Mouse (Mus musculus): ENCODE results near the gene Anxa5. TPM values are rescaled to one million over a fixed set of nuclear protein-coding genes. Genes with fewer than 3 reads are reported as not detected.

Gene Anxa5
- polyA plus RNA-seq, 1 experiment from 2014 or later: 453 TPM

DNA sequence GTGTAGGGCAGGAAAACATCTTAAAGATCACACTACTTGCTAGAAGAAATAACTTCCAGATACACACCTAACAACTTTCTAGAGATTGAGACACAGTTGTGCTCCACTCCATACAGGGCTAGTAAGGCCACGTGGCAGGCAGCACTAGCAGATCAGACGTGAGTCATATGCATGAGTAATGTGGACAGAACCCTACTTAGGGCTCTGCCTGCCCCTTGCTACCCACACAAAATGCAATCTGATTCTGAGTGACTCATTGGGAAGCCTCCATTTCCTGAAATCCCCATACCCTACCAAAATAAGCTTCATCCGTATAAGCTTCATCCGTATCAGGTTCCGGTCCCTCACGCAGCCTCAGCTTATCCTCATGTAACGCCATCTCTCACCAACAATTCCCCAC is 8.1 kb downstream of the Anxa5 start:
- Histone ChIP-seq H3K4me2 (ENCODE audit: low read depth, low read length) (no peak overlapping the region), H3K9me3 (replicated peaks; ENCODE audit: control insufficient read depth, low read length) (no peaks in the 10 kb centered on the region), H3K9ac (ENCODE audit: low read length) (no peak overlapping the region), H3K27me3 (ENCODE audit: control insufficient read depth, insufficient read depth, low read length) (no peaks in the 10 kb centered on the region), H3K27ac (ENCODE audit: low read length) (no peak overlapping the region), H3K36me3 (ENCODE audit: control insufficient read depth, insufficient read depth) (peaks cover 18% of the 10 kb centered on the region), H3K4me1 (ENCODE audit: control insufficient read depth, insufficient read depth, low read length) (peaks cover 41% of the 10 kb centered on the region), H3K4me3 (ENCODE audit: low read length) (no peak overlapping the region)
- 0 out of 2 replicates have a peak, but pooled peaks have one; percentile 34 for ATAC-seq (replicated peaks; ENCODE audit: extremely low read depth, insufficient read depth, low FRiP score)
- 67% methylated on average over 7 of the region's 7 CpGs for WGBS

DNA sequence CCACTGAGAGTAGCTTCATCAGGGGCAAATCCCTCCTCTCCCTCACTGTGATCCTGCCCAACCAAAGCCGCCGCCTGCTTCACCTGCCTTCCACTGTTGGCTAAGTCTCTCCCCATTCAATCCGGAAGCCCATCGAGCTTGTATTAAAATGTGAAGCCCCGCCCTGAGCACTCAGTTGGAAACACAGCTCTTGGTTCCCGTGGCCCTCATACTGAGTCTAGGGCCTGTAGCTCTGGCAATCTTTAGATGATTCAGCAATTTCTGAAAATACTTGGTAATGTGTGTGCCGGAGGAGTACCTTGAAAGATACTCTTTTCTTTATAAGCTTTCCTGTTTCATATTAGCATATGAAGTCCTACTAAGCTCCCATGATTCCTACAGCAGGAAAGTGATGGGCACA is 10.2 kb downstream of the Anxa5 start:
- peaks cover 25% of the 10 kb centered on the region for H3K4me1 ChIP-seq (ENCODE audit: control insufficient read depth, insufficient read depth, low read length)
- no peak overlapping the region for H3K4me3 ChIP-seq (ENCODE audit: low read length)
- no peak overlapping the region for H3K27ac ChIP-seq (ENCODE audit: low read length)
- H3K9me3 ChIP-seq (replicated peaks; ENCODE audit: control insufficient read depth, low read length): no peaks in the 10 kb centered on the region
- H3K4me2 ChIP-seq (ENCODE audit: low read depth, low read length): no peak overlapping the region
- 66% methylated on average over 7 of the region's 7 CpGs for WGBS
- H3K27me3 ChIP-seq (ENCODE audit: control insufficient read depth, insufficient read depth, low read length): no peaks in the 10 kb centered on the region
- peaks cover 31% of the 10 kb centered on the region for H3K36me3 ChIP-seq (ENCODE audit: control insufficient read depth, insufficient read depth)
- no peak for ATAC-seq (replicated peaks; ENCODE audit: extremely low read depth, insufficient read depth, low FRiP score)
- H3K9ac ChIP-seq (ENCODE audit: low read length): no peak overlapping the region

- H3K4me2 ChIP-seq (ENCODE audit: low read depth, low read length): no peak overlapping the region
- H3K9ac ChIP-seq (ENCODE audit: low read length): no peak overlapping the region
- no peak for ATAC-seq (replicated peaks; ENCODE audit: extremely low read depth, insufficient read depth, low FRiP score)
- no peaks in the 10 kb centered on the region for H3K27me3 ChIP-seq (ENCODE audit: control insufficient read depth, insufficient read depth, low read length)
- no peak overlapping the region for H3K27ac ChIP-seq (ENCODE audit: low read length)
- H3K4me1 ChIP-seq (ENCODE audit: control insufficient read depth, insufficient read depth, low read length): peaks cover 10% of the 10 kb centered on the region
- no peaks in the 10 kb centered on the region for H3K9me3 ChIP-seq (replicated peaks; ENCODE audit: control insufficient read depth, low read length)
- 40% methylated on average over 1 of the region's 1 CpGs for WGBS
- peaks cover 53% of the 10 kb centered on the region for H3K36me3 ChIP-seq (ENCODE audit: control insufficient read depth, insufficient read depth)
- H3K4me3 ChIP-seq (ENCODE audit: low read length): no peak overlapping the region
Measured at GRCm38 (mm10) chr3:36462348-36462747, 13.3 kb downstream of the Anxa5 start.

- peaks cover 58% of the 10 kb centered on the region for H3K36me3 ChIP-seq (ENCODE audit: control insufficient read depth, insufficient read depth)
- whole genome bisulfite sequencing: 87% methylated on average over 5 of the region's 5 CpGs
Measured at GRCm38 (mm10) chr3:36461819-36462218, 13.9 kb downstream of the Anxa5 start.

DNA sequence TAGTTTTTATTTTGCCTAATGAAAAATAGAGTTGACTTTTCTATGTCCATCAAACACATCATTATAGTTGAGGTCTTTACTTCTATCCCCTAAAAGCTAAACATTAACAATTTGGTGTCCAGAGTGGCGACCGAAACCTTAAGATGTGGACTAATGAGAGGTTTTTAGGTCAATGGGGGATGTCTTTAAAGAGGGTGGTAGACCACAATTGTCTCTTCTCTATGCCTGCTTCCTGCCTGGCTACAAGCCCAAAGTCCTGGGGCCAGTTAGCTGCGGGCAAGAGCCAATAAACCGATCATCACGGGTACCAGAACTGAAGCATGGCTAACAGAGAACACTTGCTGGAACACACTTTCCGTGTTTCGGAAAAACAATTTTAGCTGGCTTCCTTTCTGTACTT is 15.0 kb downstream of the Anxa5 start:
- 84% methylated on average over 7 of the region's 7 CpGs for WGBS
- peaks cover 58% of the 10 kb centered on the region for H3K36me3 ChIP-seq (ENCODE audit: control insufficient read depth, insufficient read depth)
- H3K9ac ChIP-seq (ENCODE audit: low read length): no peak overlapping the region
- H3K4me2 ChIP-seq (ENCODE audit: low read depth, low read length): no peak overlapping the region
- 0 out of 2 replicates have a peak, but pooled peaks cover 3% of the 10 kb centered on the region for H3K4me1 ChIP-seq (ENCODE audit: control insufficient read depth, insufficient read depth, low read length)
- ATAC-seq (replicated peaks; ENCODE audit: extremely low read depth, insufficient read depth, low FRiP score): no peak
- no peaks in the 10 kb centered on the region for H3K27me3 ChIP-seq (ENCODE audit: control insufficient read depth, insufficient read depth, low read length)
- H3K4me3 ChIP-seq (ENCODE audit: low read length): no peak overlapping the region
- no peak overlapping the region for H3K27ac ChIP-seq (ENCODE audit: low read length)
- H3K9me3 ChIP-seq (replicated peaks; ENCODE audit: control insufficient read depth, low read length): no peaks in the 10 kb centered on the region

More at GRCm38 (mm10) chr3:36461819-36462218, 13.9 kb downstream of the Anxa5 start:
- H3K27me3 ChIP-seq (ENCODE audit: control insufficient read depth, insufficient read depth, low read length): no peaks in the 10 kb centered on the region
- no peak overlapping the region for H3K4me3 ChIP-seq (ENCODE audit: low read length)
- H3K4me1 ChIP-seq (ENCODE audit: control insufficient read depth, insufficient read depth, low read length): peaks cover 6% of the 10 kb centered on the region; the same call in 1 of the 2 replicates
- H3K9ac ChIP-seq (ENCODE audit: low read length): no peak overlapping the region
- no peaks in the 10 kb centered on the region for H3K9me3 ChIP-seq (replicated peaks; ENCODE audit: control insufficient read depth, low read length)
- no peak for ATAC-seq (replicated peaks; ENCODE audit: extremely low read depth, insufficient read depth, low FRiP score)
- H3K4me2 ChIP-seq (ENCODE audit: low read depth, low read length): no peak overlapping the region
- no peak overlapping the region for H3K27ac ChIP-seq (ENCODE audit: low read length)

DNA sequence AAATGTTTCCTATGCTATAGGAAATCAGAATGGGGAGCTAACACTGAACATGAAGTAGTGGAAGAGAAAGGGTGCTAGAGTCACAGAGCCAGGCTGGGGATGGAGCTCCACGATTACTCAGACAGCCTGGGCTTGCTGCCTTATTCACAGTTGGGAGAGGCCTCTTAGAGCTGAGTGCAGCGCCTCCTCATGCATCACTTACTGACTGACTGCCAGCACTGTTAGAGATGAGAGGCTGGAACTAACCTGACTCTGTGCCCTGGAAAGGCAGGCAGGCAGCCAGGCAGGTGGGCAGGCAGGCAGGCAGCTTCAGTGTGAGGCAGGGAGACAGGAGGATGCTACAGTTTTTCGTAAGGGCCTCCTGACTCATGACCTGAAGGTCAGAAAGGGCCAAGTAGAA is 20.1 kb downstream of the Anxa5 start:
- Histone ChIP-seq H3K9ac (ENCODE audit: low read length) (no peak overlapping the region), H3K9me3 (replicated peaks; ENCODE audit: control insufficient read depth, low read length) (no peaks in the 10 kb centered on the region), H3K4me3 (ENCODE audit: low read length) (no peak overlapping the region), H3K4me1 (ENCODE audit: control insufficient read depth, insufficient read depth, low read length) (no peaks in the 10 kb centered on the region), H3K4me2 (ENCODE audit: low read depth, low read length) (no peak overlapping the region), H3K36me3 (ENCODE audit: control insufficient read depth, insufficient read depth) (peaks cover 53% of the 10 kb centered on the region), H3K27ac (ENCODE audit: low read length) (no peak overlapping the region), H3K27me3 (ENCODE audit: control insufficient read depth, insufficient read depth, low read length) (no peaks in the 10 kb centered on the region)
- WGBS: 71% methylated on average over 3 of the region's 3 CpGs
- 0 out of 2 replicates have a peak, but pooled peaks have one; percentile 32 for ATAC-seq (replicated peaks; ENCODE audit: extremely low read depth, insufficient read depth, low FRiP score)

DNA sequence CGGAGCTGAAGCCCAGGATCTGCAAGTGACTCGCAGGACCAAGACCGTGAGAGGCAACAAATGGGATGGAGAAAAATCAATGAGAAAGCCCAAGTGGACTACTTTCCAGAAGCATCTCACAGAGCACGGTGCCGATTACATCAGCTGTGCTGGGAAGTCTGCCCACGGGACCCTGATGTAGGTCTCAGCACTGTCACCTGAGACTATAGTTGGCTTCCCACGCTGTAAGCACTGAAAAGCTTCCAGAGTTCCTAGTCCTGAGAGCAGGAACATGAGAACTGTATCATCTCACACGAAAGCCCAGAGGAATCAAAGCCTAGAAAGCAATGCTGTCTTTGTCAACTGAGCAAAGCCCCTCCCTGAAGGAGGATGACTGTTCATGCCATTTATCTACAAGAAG is 20.6 kb downstream of the Anxa5 start:
- no peaks in the 10 kb centered on the region for H3K27me3 ChIP-seq (ENCODE audit: control insufficient read depth, insufficient read depth, low read length)
- H3K4me2 ChIP-seq (ENCODE audit: low read depth, low read length): no peak overlapping the region
- peaks cover 4% of the 10 kb centered on the region for H3K4me1 ChIP-seq (ENCODE audit: control insufficient read depth, insufficient read depth, low read length)
- H3K4me3 ChIP-seq (ENCODE audit: low read length): no peak overlapping the region
- H3K9me3 ChIP-seq (replicated peaks; ENCODE audit: control insufficient read depth, low read length): no peaks in the 10 kb centered on the region
- no peak overlapping the region for H3K27ac ChIP-seq (ENCODE audit: low read length)
- WGBS: 90% methylated on average over 8 of the region's 8 CpGs
- peaks cover 55% of the 10 kb centered on the region for H3K36me3 ChIP-seq (ENCODE audit: control insufficient read depth, insufficient read depth)
- no peak overlapping the region for H3K9ac ChIP-seq (ENCODE audit: low read length)
- 0 out of 2 replicates have a peak, but pooled peaks have one; percentile 18 for ATAC-seq (replicated peaks; ENCODE audit: extremely low read depth, insufficient read depth, low FRiP score)

GRCm38 (mm10) chr3:36452502-36452901 is 23.2 kb downstream of the Anxa5 start:
- Histone ChIP-seq H3K4me1 (ENCODE audit: control insufficient read depth, insufficient read depth, low read length) (peaks cover 21% of the 10 kb centered on the region), H3K36me3 (ENCODE audit: control insufficient read depth, insufficient read depth) (peaks cover 54% of the 10 kb centered on the region), H3K27me3 (ENCODE audit: control insufficient read depth, insufficient read depth, low read length) (no peaks in the 10 kb centered on the region), H3K9ac (ENCODE audit: low read length) (no peak overlapping the region), H3K4me3 (ENCODE audit: low read length) (no peak overlapping the region), H3K27ac (ENCODE audit: low read length) (no peak overlapping the region), H3K4me2 (ENCODE audit: low read depth, low read length) (no peak overlapping the region), H3K9me3 (replicated peaks; ENCODE audit: control insufficient read depth, low read length) (no peaks in the 10 kb centered on the region)
- 94% methylated on average over 1 of the region's 1 CpGs for WGBS
- no peak for ATAC-seq (replicated peaks; ENCODE audit: extremely low read depth, insufficient read depth, low FRiP score)

GRCm38 (mm10) chr3:36449292-36450165 is 26.2 kb downstream of the Anxa5 start:
- Histone ChIP-seq H3K36me3 (ENCODE audit: control insufficient read depth, insufficient read depth) (peaks cover 48% of the 10 kb centered on the region), H3K27me3 (ENCODE audit: control insufficient read depth, insufficient read depth, low read length) (no peaks in the 10 kb centered on the region), H3K9ac (ENCODE audit: low read length) (peak overlapping the region; percentile 54), H3K4me3 (ENCODE audit: low read length) (no peak overlapping the region), H3K27ac (ENCODE audit: low read length) (peak overlapping the region; percentile 83), H3K4me2 (ENCODE audit: low read depth, low read length) (peak overlapping the region; percentile 19; the same call in 1 of the 2 replicates), H3K9me3 (replicated peaks; ENCODE audit: control insufficient read depth, low read length) (no peaks in the 10 kb centered on the region), H3K4me1 (ENCODE audit: control insufficient read depth, insufficient read depth, low read length) (peaks cover 33% of the 10 kb centered on the region)
- 22% methylated on average over 20 of the region's 20 CpGs for WGBS
- peak; percentile 75 for ATAC-seq (replicated peaks; ENCODE audit: extremely low read depth, insufficient read depth, low FRiP score)

All from heart, embryonic 16.5 days (tissue).